Mouse (Mus musculus): Measurements from ENCODE around the gene Gabarapl2. TPM values are rescaled to one million over a fixed set of nuclear protein-coding genes. Genes with fewer than 3 reads are reported as not detected.

The Gabarapl2 gene
- 76.9 and 79.2 TPM in 2 replicates for total RNA-seq (2017)

DNA sequence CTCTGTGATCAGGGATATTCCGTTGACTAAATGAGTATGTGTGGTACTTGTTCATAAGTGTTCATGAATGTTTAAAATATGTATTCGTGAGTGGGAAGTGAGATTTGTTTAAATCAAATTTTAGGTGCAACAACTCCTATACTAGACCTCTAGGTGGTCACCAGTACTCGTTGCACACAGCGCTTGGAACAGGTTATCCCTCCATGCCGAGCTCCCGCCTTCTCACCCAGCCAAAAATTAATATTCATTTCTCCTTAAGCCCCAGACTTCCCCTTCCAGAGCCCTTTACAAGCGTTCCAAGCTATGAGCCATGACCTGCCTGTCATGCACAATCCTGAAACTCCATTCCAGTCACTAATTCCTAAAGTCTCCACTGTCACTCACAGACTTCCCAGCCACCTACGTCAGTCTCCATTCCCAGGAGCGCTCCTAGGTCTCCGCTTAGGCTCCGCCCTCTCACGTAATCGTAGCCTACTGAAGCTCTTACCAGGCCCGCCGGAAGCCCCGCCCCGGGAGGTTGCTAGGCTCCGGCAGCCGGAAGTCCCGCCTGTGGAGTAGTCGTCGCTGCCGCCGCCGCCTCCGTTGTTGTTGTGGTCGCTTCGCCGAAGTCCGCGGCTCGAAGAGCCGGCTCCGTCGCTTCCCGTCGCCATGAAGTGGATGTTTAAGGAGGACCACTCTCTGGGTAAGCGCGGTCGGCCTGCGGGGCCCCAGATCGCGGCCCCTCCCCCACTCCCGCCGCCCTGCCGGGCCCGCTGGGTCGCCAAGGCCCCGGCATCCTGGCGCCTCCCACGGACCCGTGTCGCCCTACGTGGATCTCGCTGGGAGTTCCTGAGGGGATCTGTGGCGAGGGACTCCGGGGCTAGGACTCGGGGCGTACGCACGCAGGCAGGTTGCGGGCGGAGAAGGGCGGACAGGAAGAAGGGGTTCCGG lies at the start of gene Gabarapl2:
Gene Gabarapl2, plus strand, starts transcription at position 533 of the 930 bp plus-strand sequence.
- ATAC-seq (ENCODE audit: extremely low read depth, insufficient number of reproducible peaks, low FRiP score, poor library complexity, severe bottlenecking) = peak; percentile 93

DNA sequence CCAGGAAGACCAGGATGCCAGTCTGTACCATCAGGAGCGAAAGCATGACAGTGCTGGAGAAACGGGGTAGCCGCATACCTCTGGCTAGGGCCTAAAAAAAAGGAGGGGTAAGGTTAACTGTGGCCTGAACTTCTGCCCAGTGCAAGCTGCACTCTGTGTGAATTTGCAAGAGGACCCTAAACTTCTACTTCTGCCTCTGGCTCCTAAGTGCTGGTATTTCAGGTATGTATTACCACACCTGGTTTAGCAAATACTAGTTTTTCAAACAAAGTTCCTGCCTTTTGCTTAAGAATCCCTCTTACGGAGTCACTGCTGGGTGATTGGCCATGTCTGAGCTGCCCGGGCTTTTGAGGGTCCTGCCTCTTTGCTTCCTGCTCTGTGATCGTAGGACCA lies 49.6 kb upstream of the Gabarapl2 start:
- no peak for ATAC-seq (ENCODE audit: extremely low read depth, insufficient number of reproducible peaks, low FRiP score, poor library complexity, severe bottlenecking)

DNA sequence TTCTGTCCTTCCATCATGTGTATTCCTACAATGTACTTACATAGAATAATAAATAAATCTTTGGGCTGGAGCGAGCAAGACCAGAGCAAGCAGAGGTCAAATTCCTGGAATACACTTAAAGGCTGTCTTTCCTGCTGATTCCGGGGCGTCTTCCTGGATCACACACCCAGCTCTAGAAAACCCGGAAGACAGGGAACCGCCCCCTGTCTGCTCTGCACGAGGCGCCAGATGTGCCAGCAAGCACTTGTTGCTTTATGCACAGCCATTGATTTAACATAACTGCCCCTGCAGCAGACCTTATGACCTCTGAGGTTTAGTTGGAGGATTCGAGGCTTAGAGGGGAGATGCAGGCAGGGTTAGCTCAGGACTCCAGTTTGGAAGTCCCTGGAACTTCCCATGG lies 48.5 kb upstream of the Gabarapl2 start:
- no peak for ATAC-seq (ENCODE audit: extremely low read depth, insufficient number of reproducible peaks, low FRiP score, poor library complexity, severe bottlenecking)

DNA sequence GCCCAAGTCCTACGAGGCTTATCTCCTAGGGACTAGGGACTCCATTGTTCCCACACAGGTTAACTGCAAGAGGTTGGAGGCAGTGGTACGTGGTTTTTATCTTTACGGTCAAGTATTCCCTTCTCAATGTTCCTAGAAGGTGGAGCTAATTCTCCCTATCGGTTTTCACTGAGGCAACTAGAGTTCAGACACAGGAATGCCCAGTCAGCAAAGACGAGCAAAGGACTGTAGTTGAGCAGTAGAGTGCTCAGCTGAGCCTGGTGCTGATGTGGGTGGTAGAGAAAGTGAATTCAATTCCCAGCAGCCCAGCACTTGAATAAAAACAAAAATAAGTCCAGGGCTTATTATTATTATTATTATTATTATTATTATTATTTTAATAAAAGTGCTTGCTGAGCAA lies 47.9 kb upstream of the Gabarapl2 start:
- no peak for ATAC-seq (ENCODE audit: extremely low read depth, insufficient number of reproducible peaks, low FRiP score, poor library complexity, severe bottlenecking)

DNA sequence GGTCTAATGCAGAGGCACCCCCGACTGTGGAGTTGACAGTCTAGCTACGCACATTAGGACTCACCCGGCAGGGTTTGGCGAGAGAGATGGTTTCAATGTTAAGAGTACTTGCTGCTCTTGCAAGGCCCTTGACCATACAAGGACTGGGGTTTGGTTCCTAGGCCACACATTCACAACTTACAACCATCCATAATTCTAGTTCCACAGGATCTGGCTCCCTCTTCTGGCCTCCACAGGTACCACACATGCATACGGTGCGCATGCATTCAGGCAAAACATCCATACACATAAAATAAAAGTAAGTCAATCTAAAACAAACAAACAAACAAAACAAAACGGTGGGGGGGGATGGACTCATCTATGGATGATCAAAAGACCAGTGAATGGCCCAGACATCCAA lies 45.5 kb upstream of the Gabarapl2 start:
- no peak for ATAC-seq (ENCODE audit: extremely low read depth, insufficient number of reproducible peaks, low FRiP score, poor library complexity, severe bottlenecking)

DNA sequence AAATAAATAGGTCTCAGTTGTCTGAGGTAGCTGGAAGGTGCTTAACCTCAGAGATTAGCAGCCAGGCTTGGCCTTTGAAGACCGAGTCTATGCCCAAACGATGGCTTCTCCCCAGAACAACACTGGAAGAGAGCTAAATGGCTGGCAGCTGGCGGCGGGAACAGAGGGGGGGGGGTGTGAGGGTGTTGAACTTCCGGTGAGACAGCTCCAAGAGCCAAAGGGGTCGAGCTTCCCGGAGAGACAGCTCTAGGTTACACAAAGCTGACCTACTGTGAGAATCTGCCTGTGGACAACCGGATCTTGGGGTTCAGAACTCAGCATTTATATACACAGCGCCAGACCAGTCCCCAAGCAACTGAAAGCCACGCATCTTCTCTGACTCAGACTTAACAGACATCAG lies 41.9 kb upstream of the Gabarapl2 start:
- ATAC-seq (ENCODE audit: extremely low read depth, insufficient number of reproducible peaks, low FRiP score, poor library complexity, severe bottlenecking) = no peak

DNA sequence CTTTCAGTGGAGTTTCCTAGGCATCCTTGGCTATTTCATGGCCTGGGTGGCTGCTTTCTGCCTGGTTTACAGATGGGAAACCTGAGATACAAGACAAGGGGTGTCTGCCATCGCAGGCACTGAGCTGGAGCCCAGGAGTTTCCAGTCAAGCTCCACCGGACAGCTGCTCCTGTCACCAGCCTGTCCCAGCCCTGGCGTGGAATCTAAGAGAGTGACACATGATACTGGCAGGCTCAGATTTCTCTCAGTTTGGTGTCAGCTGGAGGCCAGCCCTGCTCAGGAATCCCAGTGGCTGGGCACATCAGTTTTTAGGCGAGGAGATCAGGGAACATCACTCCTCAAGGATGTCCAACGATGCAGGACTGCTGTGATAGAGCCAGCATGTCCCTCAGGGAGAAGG lies 38.4 kb upstream of the Gabarapl2 start:
- no peak for ATAC-seq (ENCODE audit: extremely low read depth, insufficient number of reproducible peaks, low FRiP score, poor library complexity, severe bottlenecking)

DNA sequence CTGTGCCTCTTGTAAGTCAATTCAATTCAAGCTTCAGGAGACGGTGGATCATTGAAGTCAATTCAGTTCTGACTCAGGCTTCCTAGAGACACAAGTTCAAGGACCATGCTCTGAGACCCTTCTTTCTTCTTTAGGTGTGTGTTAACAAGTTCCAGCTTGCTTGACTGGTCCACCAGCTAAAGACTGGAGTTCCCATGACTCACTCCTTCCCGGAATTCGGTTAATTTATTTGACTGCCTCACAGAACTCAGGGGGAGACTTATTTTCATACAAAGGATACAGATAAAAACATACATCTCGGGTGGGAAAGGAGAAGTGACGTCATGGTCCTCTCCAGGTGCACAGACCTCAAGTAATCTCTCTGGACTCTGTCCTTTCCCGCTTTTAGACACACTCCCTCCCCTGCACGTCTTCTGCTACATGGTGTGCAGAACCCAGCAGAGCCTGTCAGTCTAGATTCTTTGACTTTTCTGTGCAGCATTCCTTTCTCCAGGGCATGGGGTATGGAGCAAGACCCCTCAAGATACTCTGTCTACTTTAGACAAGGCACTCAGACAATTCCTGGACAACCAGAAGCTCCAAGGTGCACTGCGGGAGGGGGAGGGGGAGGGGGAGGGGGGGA lies 34.9 kb upstream of the Gabarapl2 start:
- no peak for ATAC-seq (ENCODE audit: extremely low read depth, insufficient number of reproducible peaks, low FRiP score, poor library complexity, severe bottlenecking)

DNA sequence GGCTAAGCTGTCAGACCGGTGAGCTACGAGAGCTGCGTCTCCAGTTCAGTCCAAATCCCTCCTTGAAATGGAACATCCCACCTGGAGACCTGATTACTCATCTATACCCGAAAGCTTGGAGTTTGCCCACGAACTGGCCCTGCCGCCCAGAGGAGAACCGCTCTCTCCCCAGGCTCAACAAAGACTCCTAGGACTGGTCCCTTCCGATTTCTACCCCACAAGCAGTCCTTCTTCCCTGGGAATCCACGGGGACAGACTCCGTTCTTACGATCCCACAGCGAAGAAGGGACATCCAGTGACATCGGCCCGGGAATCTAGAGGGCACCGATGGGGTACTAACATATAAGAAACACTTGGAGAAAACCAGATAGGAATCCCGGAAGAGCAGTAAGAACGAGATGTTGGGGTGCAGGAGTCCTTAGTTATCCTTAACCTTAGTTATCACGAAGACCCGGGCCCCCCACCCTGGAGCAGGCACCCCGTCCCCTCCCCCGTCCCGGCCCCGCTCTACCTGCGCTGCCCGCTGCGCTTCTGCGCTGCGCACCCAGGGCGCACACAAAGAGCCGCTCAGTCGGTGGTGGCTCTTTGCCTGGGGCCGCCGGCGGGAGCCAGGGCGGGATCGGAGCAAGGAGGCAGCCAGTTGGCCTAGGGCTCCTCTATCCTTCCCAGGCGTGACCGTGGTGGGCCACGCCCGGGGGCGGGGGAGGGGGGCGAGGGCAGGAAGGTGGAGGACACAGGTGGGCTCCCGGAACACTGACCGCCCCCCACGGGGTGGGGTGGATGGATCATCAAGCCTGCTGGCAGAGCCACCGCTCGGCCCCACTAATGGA lies 30.7 kb upstream of the Gabarapl2 start, which contains the start of gene Chst5:
Gene Chst5, minus strand, starts transcription at position 827 of the 830 bp plus-strand sequence.
- no peak for ATAC-seq (ENCODE audit: extremely low read depth, insufficient number of reproducible peaks, low FRiP score, poor library complexity, severe bottlenecking)

DNA sequence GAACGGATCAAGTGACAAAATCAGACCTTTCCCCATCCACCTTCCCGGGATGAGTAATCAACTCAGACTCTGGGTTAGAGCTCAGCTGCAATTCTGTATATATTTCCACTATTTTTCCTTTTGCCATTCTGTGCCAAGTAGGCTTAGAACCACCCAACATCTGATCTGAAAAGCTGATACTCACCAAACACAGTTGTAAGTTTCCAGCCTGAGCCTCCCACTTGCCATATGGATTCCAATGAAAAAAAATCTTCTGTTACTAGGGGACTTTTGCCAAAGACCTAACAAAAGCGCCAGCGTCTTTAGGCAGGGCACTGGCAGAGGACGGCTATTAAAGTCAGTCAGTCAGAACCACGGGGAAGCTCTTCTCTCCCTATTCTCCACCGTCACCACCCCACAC lies 28.9 kb upstream of the Gabarapl2 start:
- no peak for ATAC-seq (ENCODE audit: extremely low read depth, insufficient number of reproducible peaks, low FRiP score, poor library complexity, severe bottlenecking)

DNA sequence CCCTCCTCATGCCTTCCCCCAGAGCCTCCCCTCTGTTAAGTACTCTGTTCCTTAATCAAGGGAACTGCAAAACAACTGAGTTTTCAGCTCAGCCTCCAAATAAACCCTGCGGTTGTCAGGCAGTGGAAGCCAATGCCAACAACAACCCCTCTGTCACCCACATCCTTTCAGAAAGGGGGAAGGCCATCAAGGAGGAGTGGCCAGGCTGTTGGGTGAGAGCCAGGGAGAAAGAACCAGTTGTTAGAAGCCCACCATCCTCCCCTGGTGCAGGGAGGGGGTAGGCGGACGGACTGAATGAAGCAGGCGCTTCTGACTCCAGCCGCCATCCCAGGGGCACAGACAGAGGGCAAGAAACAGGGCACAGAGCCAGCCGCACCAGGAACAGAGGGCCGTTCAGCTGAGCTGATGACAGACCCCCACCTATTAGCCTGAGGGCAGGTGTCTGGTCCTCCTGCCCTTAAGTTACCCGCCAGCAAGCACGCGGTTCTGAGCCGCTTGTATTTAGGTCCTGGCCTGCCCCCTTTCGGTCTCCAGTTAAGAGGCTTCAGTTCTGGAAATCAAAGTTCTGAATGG lies 27.6 kb upstream of the Gabarapl2 start:
- no peak for ATAC-seq (ENCODE audit: extremely low read depth, insufficient number of reproducible peaks, low FRiP score, poor library complexity, severe bottlenecking)

DNA sequence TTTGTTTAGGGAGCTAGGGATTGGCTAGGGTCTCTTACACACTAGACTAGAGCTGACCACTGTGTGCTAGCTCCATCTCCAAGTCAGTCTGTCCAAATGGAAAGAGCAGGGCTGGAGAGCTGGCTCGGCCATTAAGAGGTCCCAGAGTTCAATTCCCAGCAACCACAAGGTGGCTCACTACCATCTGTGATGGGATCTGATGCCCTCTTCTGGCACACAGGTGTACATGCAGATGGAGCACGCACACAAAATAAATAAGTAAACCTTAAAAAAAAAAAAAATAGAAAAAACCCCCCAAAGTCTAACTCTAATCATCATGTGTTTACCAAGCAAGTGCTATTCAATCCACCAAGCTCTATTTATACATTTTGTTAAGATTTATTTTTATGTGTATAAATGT lies 20.8 kb upstream of the Gabarapl2 start:
- ATAC-seq (ENCODE audit: extremely low read depth, insufficient number of reproducible peaks, low FRiP score, poor library complexity, severe bottlenecking) = no peak

DNA sequence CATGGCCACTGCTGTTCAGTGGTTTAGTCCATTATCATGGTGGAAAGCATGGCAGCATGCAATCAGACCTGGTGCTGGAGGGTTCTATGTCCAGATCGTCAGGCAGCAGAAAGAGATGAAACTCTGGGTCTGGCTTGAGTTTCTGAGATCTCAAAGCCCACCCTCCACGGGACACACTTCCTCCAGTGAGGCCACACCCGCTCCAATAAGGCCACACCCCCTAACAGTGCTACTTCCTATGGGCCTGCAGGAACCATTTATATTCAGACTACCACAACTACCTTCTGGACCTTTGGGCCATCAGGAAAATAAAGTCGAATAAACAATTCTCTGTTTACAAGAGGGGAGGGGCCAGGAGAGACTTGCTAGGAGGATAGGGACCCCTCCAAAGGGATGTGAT lies 19.5 kb upstream of the Gabarapl2 start:
- no peak for ATAC-seq (ENCODE audit: extremely low read depth, insufficient number of reproducible peaks, low FRiP score, poor library complexity, severe bottlenecking)

DNA sequence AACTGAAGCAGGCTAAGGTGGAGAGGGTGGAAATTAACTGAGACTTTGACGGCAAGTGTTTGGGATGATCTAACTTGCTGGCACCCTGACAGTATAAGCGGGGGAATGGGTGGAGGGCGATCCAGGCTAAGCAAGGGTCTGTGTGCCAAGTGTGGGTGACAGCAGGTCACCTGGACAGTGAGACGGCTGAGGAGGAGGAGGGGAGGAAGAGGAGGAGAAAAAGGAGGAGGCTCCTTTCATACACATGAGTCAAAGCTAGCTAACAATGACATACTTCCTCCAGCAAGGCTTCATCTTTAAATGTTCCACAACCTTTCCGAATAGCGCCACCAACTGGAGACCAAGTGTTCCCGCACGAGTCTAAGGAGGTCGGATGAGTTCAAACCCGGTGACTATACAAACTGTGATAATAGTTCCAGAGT lies 17.1 kb upstream of the Gabarapl2 start:
- ATAC-seq (ENCODE audit: extremely low read depth, insufficient number of reproducible peaks, low FRiP score, poor library complexity, severe bottlenecking) = 0 out of 2 replicates have a peak, but pooled peaks have one; percentile 33

DNA sequence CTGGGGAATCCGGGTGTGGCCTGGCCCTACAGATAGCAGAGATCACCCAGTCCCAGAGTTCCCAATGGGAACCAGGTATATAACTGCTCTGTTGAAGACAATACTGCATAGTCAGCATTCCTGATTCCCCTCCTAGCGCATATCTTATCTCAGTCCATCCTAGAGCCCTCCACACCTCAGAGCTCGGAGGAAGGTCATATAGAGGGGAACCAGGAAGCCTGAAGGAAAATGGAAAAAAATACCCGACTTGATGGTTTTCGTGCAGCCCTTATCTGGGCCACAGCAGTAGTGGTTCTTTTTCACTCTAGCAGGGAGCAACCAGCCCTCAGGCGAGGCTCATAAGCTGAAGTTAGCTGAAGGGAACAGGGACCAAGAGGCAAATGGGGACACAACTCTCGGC lies 15.5 kb upstream of the Gabarapl2 start:
- ATAC-seq (ENCODE audit: extremely low read depth, insufficient number of reproducible peaks, low FRiP score, poor library complexity, severe bottlenecking) = no peak

DNA sequence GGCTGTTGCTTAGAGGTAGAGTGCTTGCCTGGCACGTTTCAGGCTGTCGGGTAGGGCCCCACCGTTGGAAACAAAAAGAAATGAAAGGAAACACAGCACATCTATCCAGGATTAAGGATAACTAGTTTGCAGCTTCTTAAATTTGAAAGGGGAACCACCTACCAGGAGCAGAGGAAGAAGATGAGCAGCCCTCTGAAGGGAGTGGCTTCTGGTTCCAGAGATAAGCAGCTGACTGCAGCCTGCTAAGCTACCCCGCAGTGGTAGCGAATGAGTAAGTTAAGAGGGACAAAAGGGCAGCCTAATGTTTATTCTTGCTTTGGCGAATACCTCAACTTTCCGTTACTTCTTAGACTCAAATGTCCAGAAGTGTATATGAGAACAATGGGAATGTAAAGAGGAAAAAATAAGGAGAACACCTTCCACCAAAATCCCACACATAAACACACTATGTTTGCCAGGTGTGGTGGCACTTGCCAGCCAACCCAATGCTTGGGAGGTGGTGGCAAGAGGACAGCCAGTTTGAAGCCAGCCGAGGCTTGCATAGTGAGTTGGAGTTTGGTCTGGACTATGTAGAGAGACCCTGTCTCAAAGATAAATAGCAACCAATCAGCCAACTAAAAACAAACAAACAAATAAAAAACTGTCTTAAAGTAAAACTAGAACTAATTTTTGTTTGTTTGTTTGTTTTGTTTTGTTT lies 10.7 kb upstream of the Gabarapl2 start:
- no peak for ATAC-seq (ENCODE audit: extremely low read depth, insufficient number of reproducible peaks, low FRiP score, poor library complexity, severe bottlenecking)

DNA sequence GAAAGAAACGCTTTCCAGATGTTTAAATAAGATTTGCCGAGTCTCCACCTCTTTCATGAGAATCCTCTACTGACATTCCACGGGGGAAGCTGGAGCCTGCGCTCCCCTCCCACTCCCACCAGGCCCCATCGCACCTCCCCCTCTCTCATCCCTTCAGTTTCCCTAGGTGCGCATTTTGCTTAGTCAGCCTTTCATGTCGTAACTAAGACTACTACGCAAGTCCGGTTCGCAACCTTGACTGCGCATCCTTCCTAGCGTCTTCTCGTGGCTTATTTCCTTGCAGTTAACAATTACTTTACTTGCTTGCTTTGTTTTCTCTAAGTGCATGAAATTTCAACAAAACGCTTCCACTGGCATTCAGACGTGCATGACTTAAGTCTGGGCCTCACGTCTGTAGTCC lies 8.8 kb upstream of the Gabarapl2 start:
- ATAC-seq (ENCODE audit: extremely low read depth, insufficient number of reproducible peaks, low FRiP score, poor library complexity, severe bottlenecking) = no peak

DNA sequence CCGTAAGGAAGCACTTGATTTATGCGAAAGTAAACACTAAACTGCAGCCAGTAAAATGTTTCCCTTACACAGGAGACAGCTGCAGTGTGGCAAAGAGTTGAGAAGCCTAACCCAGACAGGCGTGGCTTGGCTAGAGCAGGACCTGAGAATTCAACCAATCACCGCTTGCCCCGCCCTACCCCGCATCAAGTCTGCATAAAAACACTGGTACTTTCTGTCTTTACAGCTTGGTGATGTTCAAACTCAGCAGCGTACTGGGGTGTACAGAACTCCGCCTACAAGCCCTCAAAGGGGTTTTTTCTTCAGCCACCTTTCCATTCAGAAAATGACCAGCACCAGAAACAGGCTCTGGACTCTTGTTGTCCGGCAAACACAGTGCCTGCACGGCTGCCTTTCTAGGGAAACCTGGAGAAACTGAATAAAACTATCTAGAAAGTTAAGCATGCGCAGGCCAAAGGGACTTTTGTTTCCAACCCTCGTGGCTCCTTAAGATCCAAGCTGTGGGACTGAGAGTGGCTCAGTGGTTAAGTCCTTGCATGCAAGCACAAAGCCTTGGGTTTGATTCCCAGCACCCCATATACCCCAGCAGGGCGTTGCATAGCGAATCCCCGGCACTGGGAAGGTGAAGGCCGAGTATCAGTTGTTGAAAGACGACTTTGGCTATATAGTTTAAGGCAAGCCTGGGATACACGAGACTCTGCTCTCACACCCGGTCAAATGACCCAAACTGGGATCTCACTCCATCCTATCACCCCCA lies 7.7 kb upstream of the Gabarapl2 start:
- no peak for ATAC-seq (ENCODE audit: extremely low read depth, insufficient number of reproducible peaks, low FRiP score, poor library complexity, severe bottlenecking)

Data from neutrophil, adult 5-6 weeks (primary cell).